Mouse (Mus musculus) left cerebral cortex, adult 2 months (tissue): ENCODE data around the gene Uhrf2. TPM values are rescaled to one million over a fixed set of nuclear protein-coding genes. Genes with fewer than 3 reads are reported as not detected.

ENCODE experiments used
- DNase-seq, 2 experiments: peaks; one replicate each; pipeline ENCODE4 v3.0.0; 2021 to 2022; ENCODE audit warnings: low spot score in 2 of 2, mixed read lengths in 1 of 2; ENCODE audit errors: extremely low spot score in 1 of 2
- H3K27ac ChIP-seq: fragments of 200-600 bp; 2 replicates; pipeline ENCODE4 v1.8.1; 2022
- H3K4me3 ChIP-seq: fragments of 200-600 bp; 2 replicates; pipeline ENCODE4 v1.8.1; 2022
- CTCF ChIP-seq: fragments of 200-600 bp; IDR thresholded peaks from 2 replicates; pipeline ENCODE4 v1.8.1; 2022; ENCODE audit warnings: antibody characterized with exemption, mild to moderate bottlenecking, moderate library complexity
- intact Hi-C: fragments of 180-260 bp; cut with DNase I; formaldehyde crosslinking; loops from one replicate; pipeline ENCODE4 v1.15.1; 2025
- total RNA-seq, 2 experiments: library from RNA; stranded (reverse); gene quantifications; 2 replicates each; pipeline ENCODE4 v1.2.3; 2021

Uhrf2 gene
- total RNA-seq, 2 experiments from 2014 or later = 50.1 to 58.7 TPM

GRCm38 (mm10) chr19:30112961-30113688 lies 82.8 kb downstream of the Uhrf2 start:
- H3K4me3 ChIP-seq = no peak overlapping the region
- intact Hi-C loops = no loop called here
- DNase-seq = no peak
- TF ChIP-seq CTCF = no peak
- H3K27ac ChIP-seq = no peak overlapping the region

- no peak for DNase-seq
- intact Hi-C loops = loop anchor here (5.0 kb wide), 1 partner anchor 308 kb away; the partner anchor contains the start of gene 9930021J03Rik
- TF ChIP-seq CTCF = no peak
- Histone ChIP-seq H3K4me3 (no peak overlapping the region), H3K27ac (no peak overlapping the region)
These were observed 84.7 kb downstream of the Uhrf2 start for GRCm38 (mm10) chr19:30114919-30115441.

GRCm38 (mm10) chr19:30115606-30116005 lies 85.3 kb downstream of the Uhrf2 start:
- TF ChIP-seq CTCF = no peak
- Histone ChIP-seq H3K4me3 (no peak overlapping the region), H3K27ac (no peak overlapping the region)
- intact Hi-C loops = loop anchor here (5.0 kb wide), 1 partner anchor 308 kb away; the partner anchor contains the start of gene 9930021J03Rik
- no peak for DNase-seq

GRCm38 (mm10) chr19:30117241-30117640 lies 86.9 kb downstream of the Uhrf2 start:
- no peak for DNase-seq
- Histone ChIP-seq H3K4me3 (no peak overlapping the region), H3K27ac (peak overlapping the region; percentile 81)
- intact Hi-C loops = loop anchor here (5.0 kb wide), 1 partner anchor 310 kb away; the partner anchor contains the start of gene 9930021J03Rik
- no peak for TF ChIP-seq CTCF

- intact Hi-C loops = loop anchor here (5.0 kb wide), 1 partner anchor 310 kb away; the partner anchor contains the start of gene 9930021J03Rik
- peak; percentile 31 to 48 for DNase-seq
- Histone ChIP-seq H3K27ac (peak overlapping the region; percentile 81), H3K4me3 (no peak overlapping the region)
- TF ChIP-seq CTCF = no peak
These were observed 87.5 kb downstream of the Uhrf2 start for GRCm38 (mm10) chr19:30117775-30118174.

- peak overlapping the region; percentile 74 for H3K27ac ChIP-seq
- DNase-seq = peak in 1 of 2 experiments; percentile 51
- H3K4me3 ChIP-seq = no peak overlapping the region
- TF ChIP-seq CTCF = no peak
- intact Hi-C loops = loop anchor here (5.0 kb wide), 1 partner anchor 311 kb away; the partner anchor contains the start of gene 9930021J03Rik
These were observed 88.3 kb downstream of the Uhrf2 start for GRCm38 (mm10) chr19:30118344-30119312.

- no peak for TF ChIP-seq CTCF
- no peak overlapping the region for H3K4me3 ChIP-seq
- no peak for DNase-seq
- intact Hi-C loops = loop anchor here (5.0 kb wide), 3 partner anchors 93 to 443 kb away; partner anchors contain the start of gene Uhrf2
- no peak overlapping the region for H3K27ac ChIP-seq
These were observed 94.8 kb downstream of the Uhrf2 start for GRCm38 (mm10) chr19:30124999-30125669.

GRCm38 (mm10) chr19:30125670-30126059 lies 95.4 kb downstream of the Uhrf2 start:
- intact Hi-C loops = loop anchor here (5.0 kb wide), 2 partner anchors 303 to 443 kb away; no protein-coding TSS in a partner anchor
- no peak for DNase-seq
- Histone ChIP-seq H3K4me3 (no peak overlapping the region), H3K27ac (no peak overlapping the region)
- TF ChIP-seq CTCF = no peak

- no peak overlapping the region for H3K27ac ChIP-seq
- intact Hi-C loops = loop anchor here (5.0 kb wide), 2 partner anchors 306 to 446 kb away; no protein-coding TSS in a partner anchor
- DNase-seq = no peak
- H3K4me3 ChIP-seq = no peak overlapping the region
- TF ChIP-seq CTCF = peak; percentile 46
These were observed 97.9 kb downstream of the Uhrf2 start for GRCm38 (mm10) chr19:30128177-30128576.

- TF ChIP-seq CTCF = no peak
- intact Hi-C loops = no loop called here
- H3K4me3 ChIP-seq = no peak overlapping the region
- H3K27ac ChIP-seq = no peak overlapping the region
- no peak for DNase-seq
These were observed 106.0 kb downstream of the Uhrf2 start for GRCm38 (mm10) chr19:30136308-30136707.

Other genes starting within 250 kb of the Uhrf2 start
- 10 to 100 TPM; 38.3 to 41.1 TPM for gene 9930021J03Rik, start 224.5 kb upstream of the Uhrf2 start, total RNA-seq
- 10 to 100 TPM; 32.1 to 36.4 TPM for gene Ranbp6, start 217.5 kb upstream of the Uhrf2 start, total RNA-seq
- gene Il33, start 105.4 kb upstream of the Uhrf2 start, total RNA-seq = 10 to 100 TPM; 29.9 to 37.1 TPM
- gene Trpd52l3, start 26.7 kb upstream of the Uhrf2 start, total RNA-seq = not detected
- gene Gldc, start 144.9 kb downstream of the Uhrf2 start, total RNA-seq = 10 to 100 TPM; 22.4 to 23.5 TPM
- not detected for gene Mbl2, start 202.4 kb downstream of the Uhrf2 start, total RNA-seq